Mouse (Mus musculus) small intestine, adult 2 months (tissue): ENCODE data around the gene Bcl2l14.

Experiments
- CTCF ChIP-seq: fragments of 200-500 bp; IDR thresholded peaks from 2 replicates; pipeline ENCODE4 v1.5.1; 2012; ENCODE audit warnings: low read depth, mild to moderate bottlenecking, control low read depth, inconsistent platforms, low read length, moderate library complexity, mixed read lengths; ENCODE audit not compliant: insufficient replicate concordance, insufficient read length; ENCODE audit errors: extremely low read depth
- POLR2A ChIP-seq: fragments of 200-500 bp; IDR thresholded peaks from 2 replicates; pipeline ENCODE4 v1.6.1; 2012; ENCODE audit warnings: low read depth, mild to moderate bottlenecking, control low read depth, inconsistent platforms, low read length, moderate library complexity

DNA sequence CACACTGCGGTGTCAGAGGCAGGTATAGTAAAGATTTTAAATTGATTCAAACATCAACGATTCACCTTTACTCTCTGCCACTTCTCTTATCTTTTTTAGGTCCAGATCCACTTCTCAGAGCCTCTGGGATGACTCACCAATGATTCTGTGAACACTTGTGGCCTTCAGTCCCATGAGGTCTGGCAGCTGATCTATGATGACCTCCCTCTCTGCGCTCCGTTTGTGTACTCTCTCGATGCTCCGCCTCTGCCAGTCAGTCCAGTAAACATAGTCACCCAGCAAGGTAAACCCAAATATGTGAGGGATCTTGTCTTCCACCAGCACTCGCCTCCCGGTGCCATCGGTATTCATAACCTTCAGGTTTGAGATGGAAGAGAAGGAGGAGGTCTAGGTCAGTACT is 90.2 kb downstream of the Bcl2l14 start:
- TF ChIP-seq POLR2A = no peak
- no peak for TF ChIP-seq CTCF
